Mouse (Mus musculus): ENCODE data around the gene Cyren. TPM values are rescaled to one million over a fixed set of nuclear protein-coding genes. Genes with fewer than 3 reads are reported as not detected.
A peak's percentile ranks its signal among the peaks of the same experiment; 100 is the strongest.

Gene Cyren
- polyA plus RNA-seq, 1 experiment from 2014 or later: 9.2 TPM

DNA sequence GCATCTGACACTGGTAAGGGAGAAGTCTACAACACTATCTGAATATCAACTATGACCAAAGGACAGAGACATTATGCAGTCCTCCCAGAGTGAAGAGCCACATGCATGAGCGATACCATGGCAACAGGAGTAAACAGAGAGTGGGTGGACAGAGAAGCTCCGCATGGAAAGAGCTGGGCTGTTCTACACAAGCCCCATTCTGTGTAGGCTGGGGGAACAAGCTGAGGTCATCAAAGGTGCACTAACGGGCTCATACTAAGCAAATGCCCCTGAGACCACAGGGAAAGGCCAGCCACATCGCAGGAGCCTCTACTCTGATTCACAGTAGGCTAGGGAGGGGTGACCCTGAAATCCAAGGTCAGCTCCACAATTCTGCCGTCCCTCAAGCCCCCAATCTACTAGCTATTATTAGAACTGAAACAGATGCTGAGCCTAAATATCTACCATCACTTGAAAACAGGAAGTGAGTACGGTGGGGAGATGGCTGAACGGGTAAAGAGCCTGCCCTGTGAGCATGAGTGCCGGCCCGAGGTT lies 24.1 kb upstream of the Cyren start:
- DNase-seq (ENCODE audit: low read depth, low spot score): no peak
- CTCF ChIA-PET: interaction anchor here (1.0 to 1.1 kb wide), 2 partner anchors 35 to 37 kb away, joined by 3 read pairs; no protein-coding TSS in a partner anchor
- TF ChIP-seq CTCF (IDR thresholded peaks at IDR 0.05): no peak
- in situ Hi-C loops (cut with MboI; ENCODE audit: low pct_unique_long_range_greater_than_20kb): no loop called here
- no peak for ATAC-seq
- POLR2A ChIA-PET: no interaction called here
- H3K27me3 ChIP-seq: no peaks in the 10 kb centered on the region

DNA sequence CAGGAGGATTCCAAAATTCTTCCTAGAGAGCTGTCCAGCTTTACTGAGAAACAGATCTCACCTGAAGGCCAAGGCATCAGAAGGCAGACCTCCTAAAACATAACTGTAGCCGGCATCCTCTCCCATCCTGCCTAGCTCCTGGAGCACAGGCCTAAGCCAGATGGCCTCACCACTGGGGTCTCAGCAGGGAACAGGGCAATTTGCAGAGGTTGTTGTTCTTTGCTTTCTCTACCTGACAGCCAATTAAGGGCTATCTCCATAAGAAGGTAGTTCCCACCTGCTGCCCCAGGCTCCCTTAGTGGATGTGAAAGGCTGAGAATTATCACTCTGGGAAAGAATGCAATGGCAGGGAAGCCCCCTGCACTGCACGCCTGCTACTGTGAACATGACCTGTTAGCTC lies 23.1 kb upstream of the Cyren start:
- CTCF ChIA-PET: no interaction called here
- POLR2A ChIA-PET: interaction anchor here (0.6 kb wide), 1 partner anchor 35 kb away, joined by 3 read pairs; no protein-coding TSS in a partner anchor
- ATAC-seq: no peak
- in situ Hi-C loops (cut with MboI; ENCODE audit: low pct_unique_long_range_greater_than_20kb): no loop called here
- DNase-seq (ENCODE audit: low read depth, low spot score): no peak
- TF ChIP-seq CTCF (IDR thresholded peaks at IDR 0.05): no peak
- H3K27me3 ChIP-seq: no peaks in the 10 kb centered on the region

DNA sequence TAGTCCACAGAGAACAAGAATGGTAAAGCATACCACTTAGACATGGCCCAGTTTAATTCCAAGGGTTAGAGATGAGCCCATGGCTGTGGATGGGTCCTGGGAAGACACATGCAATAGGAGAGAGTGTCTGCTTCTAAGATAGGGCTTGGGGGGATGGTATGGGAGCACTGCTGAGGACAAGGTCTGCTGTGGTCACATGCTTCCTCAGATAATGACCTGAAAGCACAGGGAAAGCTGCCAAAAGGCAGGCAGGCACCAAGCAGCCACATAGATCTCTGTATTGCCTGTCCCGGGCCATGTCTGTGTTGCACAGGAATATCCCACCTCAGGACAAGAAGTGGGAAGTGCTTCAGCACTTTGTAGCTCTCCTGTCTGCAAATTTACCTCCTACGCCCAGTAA lies 21.3 kb upstream of the Cyren start:
- POLR2A ChIA-PET: no interaction called here
- no peak for TF ChIP-seq CTCF (IDR thresholded peaks at IDR 0.05)
- ATAC-seq (no peak), DNase-seq (ENCODE audit: low read depth, low spot score) (no peak)
- CTCF ChIA-PET: no interaction called here
- H3K27me3 ChIP-seq: no peaks in the 10 kb centered on the region
- in situ Hi-C loops (cut with MboI; ENCODE audit: low pct_unique_long_range_greater_than_20kb): no loop called here

DNA sequence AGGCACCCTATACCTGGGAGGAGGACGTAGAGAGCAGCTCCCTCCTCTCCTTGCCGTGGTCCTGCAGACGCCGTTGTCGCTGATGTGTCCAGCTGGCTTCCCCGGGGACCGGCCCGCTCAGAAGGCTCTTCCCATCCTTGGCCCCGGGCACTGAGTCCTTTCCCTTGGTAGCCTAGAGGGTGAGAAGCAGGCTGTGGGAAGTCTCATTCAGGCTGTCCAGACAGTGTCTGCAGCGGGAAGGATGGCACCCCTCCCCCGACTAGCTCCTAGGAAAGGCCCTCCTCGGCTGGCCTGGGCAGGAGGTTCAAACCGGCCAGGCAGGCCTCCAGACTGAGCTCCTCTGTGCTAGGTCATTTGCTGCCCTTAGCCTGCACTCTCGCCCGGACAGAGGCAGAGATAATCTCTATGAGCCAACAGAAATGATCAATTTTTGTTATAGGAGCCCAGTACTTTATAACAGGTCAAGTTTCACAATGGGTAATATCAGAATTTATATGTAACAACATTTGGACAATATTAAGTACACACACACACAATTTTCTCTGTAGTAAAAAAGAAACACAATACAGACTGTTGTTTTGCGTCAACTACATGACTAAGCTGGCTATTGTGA lies 18.4 kb upstream of the Cyren start:
- H3K27me3 ChIP-seq: no peaks in the 10 kb centered on the region
- in situ Hi-C loops (cut with MboI; ENCODE audit: low pct_unique_long_range_greater_than_20kb): no loop called here
- ATAC-seq (no peak), DNase-seq (ENCODE audit: low read depth, low spot score) (no peak)
- TF ChIP-seq CTCF (IDR thresholded peaks at IDR 0.05): no peak
- ChIA-PET POLR2A (no interaction called here), CTCF (no interaction called here)

DNA sequence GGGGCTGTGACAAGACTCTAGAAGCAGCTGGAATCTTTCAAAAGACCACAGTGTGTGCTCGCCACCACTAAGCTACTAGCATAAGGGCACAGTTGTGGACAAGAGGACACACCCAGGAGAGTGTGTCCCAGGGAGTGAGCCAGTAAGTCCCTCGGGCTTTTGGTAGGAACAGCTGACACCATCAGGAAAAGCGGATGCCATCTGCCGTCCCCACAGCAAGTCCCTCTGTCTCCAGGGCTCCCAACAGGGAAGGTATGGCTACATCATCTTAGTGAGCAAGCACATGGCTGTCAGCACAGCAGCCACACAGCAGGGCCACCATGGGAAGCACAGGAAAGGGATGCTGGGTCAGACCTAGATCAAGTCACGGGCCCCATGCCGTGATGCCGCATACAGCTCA lies 17.7 kb upstream of the Cyren start:
- H3K27me3 ChIP-seq: no peaks in the 10 kb centered on the region
- CTCF ChIA-PET: interaction anchor here (0.9 to 1.0 kb wide), 2 partner anchors 9 to 26 kb away, joined by 3 read pairs; no protein-coding TSS in a partner anchor
- TF ChIP-seq CTCF (IDR thresholded peaks at IDR 0.05): no peak
- no peak for DNase-seq (ENCODE audit: low read depth, low spot score)
- POLR2A ChIA-PET: no interaction called here
- no peak for ATAC-seq
- in situ Hi-C loops (cut with MboI; ENCODE audit: low pct_unique_long_range_greater_than_20kb): no loop called here

DNA sequence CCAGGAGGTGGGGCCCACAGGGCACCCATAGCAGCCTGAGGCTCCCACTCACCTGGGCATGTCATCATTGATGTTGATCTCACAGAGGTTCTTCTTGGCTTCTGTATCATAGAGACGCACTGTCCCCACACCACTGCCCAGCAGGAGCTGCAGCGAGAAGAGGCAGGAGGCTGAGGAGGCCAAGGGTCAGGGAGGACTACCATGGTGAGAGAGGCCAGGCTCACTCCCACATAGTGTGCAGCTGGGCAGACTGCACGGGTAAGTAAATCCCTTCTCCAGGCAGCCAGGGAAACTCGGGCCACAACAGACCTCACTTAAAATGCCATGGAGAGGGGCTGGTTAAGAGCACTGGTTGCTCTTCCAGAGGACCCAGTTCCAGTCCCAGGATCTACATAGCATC lies 11.3 kb upstream of the Cyren start:
- POLR2A ChIA-PET: no interaction called here
- in situ Hi-C loops (cut with MboI; ENCODE audit: low pct_unique_long_range_greater_than_20kb): no loop called here
- ATAC-seq (no peak), DNase-seq (ENCODE audit: low read depth, low spot score) (no peak)
- H3K27me3 ChIP-seq: no peaks in the 10 kb centered on the region
- CTCF ChIA-PET: no interaction called here
- no peak for TF ChIP-seq CTCF (IDR thresholded peaks at IDR 0.05)

DNA sequence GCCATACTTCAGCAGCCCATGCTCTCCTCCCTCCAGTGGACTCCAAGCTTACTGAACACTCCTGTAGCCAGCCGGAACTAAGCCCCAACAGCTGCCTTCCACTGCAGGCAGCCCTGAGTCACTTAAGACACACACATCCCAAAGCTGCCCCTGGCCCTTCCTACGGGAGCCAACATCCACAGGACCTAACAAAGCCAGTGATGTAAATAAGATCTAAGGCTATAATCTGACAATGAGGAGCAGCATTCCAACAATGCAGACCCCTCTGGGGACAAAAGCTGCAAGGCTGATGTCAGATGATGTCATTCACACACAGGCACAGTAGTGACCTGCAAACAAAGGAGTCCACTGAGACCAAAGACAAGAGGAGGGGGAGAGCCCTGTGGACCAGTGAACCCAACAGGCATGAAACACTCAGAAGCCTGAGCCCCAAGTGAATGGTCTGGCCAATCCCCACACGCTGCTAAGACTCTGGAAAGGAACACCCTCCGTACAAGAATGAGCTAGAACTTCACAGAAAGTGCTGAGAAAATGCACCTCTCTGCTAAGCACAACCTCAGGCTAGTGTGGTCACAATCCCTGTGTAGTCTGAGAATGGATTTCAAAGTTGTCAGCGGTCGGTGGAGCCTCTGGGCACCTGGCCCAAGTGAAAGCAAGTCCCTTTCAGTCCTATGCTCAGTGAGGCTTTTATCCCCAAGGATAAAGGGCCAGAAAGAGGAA lies 9.4 kb upstream of the Cyren start:
- ChIA-PET CTCF (interaction anchor here (0.8 to 1.9 kb wide), 5 partner anchors 9 to 39 kb away, joined by 3 to 4 read pairs (median 3); partner anchors contain the start of genes Cyren and Wdr91), POLR2A (interaction anchor here (1.4 kb wide), 1 partner anchor 9 kb away, joined by 3 read pairs; no protein-coding TSS in a partner anchor)
- no peak for TF ChIP-seq CTCF (IDR thresholded peaks at IDR 0.05)
- DNase-seq (ENCODE audit: low read depth, low spot score) (no peak), ATAC-seq (peak; percentile 78)
- in situ Hi-C loops (cut with MboI; ENCODE audit: low pct_unique_long_range_greater_than_20kb): no loop called here
- no peaks in the 10 kb centered on the region for H3K27me3 ChIP-seq

DNA sequence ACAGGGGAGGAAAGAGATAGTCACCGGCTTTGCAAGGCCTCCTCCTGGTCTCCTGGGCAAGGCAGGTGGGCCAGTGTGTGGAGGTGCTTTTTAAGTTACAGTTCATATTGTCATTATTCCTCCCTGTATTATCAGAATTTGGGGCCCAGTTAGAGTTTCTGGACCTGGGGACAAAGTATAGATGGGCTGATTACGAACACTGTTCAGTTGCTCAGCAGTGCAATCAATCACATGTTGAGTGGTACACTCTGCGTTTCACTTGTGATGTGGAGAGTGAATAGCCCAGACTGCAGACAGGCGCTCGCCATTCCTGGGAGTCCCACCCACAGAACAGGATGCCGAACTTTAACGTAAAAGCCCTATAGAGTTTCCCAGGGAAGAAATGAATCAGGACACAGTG lies 6.9 kb upstream of the Cyren start:
- CTCF ChIA-PET: no interaction called here
- in situ Hi-C loops (cut with MboI; ENCODE audit: low pct_unique_long_range_greater_than_20kb): loop anchor here (5.0 kb wide), 1 partner anchor 33 kb away; no protein-coding TSS in a partner anchor
- POLR2A ChIA-PET: no interaction called here

DNA sequence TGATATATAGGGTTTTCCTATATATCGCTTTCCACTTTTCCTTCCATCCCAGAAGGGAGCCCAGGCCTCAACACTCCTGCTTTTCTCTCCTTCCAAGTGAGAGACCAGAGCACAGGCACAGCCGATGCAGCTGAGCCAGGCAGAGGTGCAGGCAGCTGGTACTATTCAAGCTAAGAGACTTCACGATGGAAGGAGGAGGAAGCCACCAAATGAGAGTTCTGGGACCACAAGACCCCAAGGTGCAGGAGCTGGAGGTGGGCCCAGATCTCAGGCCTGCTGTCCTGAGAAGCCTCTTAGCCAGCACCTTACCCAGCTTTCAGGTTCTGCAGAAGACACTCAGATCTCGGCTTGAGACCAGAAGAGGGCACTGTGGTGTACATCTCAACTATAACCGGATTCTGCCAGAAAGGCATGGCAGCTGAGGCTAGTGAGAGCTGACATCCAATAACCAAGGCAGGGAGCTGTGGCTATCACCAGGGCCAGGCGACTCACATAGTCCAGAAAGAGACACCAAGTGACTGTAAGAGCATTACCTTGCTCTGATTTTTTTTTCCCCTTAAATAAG lies 2.1 kb upstream of the Cyren start:
- ATAC-seq (peak; percentile 13), DNase-seq (ENCODE audit: low read depth, low spot score) (no peak)
- TF ChIP-seq CTCF (IDR thresholded peaks at IDR 0.05): no peak
- CTCF ChIA-PET: interaction anchor here (0.6 to 3.9 kb wide), 9 partner anchors 23 to 369 kb away, joined by 3 to 10 read pairs (median 3); partner anchors contain the start of gene Agbl3
- in situ Hi-C loops (cut with MboI; ENCODE audit: low pct_unique_long_range_greater_than_20kb): loop anchor here (5.0 kb wide), 3 partner anchors 37 to 368 kb away; no protein-coding TSS in a partner anchor
- POLR2A ChIA-PET: no interaction called here
- no peaks in the 10 kb centered on the region for H3K27me3 ChIP-seq

More for the DNA sequence above, 6.9 kb upstream of the Cyren start:
- no peaks in the 10 kb centered on the region for H3K27me3 ChIP-seq
- no peak for TF ChIP-seq CTCF (IDR thresholded peaks at IDR 0.05)
- ATAC-seq: no peak
- DNase-seq (ENCODE audit: low read depth, low spot score): no peak

DNA sequence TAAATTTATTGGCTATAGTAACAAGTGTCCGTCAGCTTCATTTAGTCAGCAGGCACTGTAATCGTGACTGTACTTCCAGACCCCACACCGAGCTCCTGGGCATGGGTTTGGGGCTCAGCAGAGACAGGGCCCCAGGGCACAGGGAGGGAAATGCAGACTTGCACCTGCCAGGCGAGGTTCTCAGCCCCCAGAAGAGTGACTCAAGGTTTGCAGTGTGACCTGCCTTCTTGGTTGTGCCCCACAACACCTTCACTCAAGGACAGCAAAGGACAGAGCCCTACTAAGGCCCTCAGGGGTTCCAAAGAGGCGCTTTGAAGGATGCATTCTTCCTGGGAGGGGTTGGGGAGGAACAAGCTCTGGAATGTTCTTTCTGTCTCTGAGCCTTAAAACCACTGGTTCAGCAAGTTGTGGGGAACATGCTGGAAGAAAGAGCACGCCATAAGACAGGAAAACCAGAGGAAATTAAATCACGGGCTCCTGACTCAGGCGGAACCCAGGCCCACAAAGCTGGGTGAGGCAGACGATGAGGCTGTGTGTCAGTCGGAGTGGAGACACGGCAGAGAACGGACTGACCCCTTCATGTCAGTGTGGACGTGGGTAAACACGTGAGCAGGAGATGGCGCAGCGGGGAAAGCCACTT lies 1.4 kb upstream of the Cyren start:
- ChIA-PET CTCF (interaction anchor here (0.6 to 3.9 kb wide), 9 partner anchors 24 to 368 kb away, joined by 3 to 10 read pairs (median 3); partner anchors contain the start of gene Agbl3), POLR2A (interaction anchor here (1.3 kb wide), 1 partner anchor 8 kb away, joined by 3 read pairs; no protein-coding TSS in a partner anchor)
- in situ Hi-C loops (cut with MboI; ENCODE audit: low pct_unique_long_range_greater_than_20kb): loop anchor here (5.0 kb wide), 2 partner anchors 102 to 367 kb away; no protein-coding TSS in a partner anchor

More for the DNA sequence above, 1.4 kb upstream of the Cyren start:
- no peak for TF ChIP-seq CTCF (IDR thresholded peaks at IDR 0.05)
- H3K27me3 ChIP-seq: no peaks in the 10 kb centered on the region
- ATAC-seq (no peak), DNase-seq (ENCODE audit: low read depth, low spot score) (no peak)

Measured in Patski (cell line).